Mouse (Mus musculus) hindbrain, embryonic 10.5 days (tissue): ENCODE results near the gene Man2c1. TPM values are rescaled to one million over a fixed set of nuclear protein-coding genes. Genes with fewer than 3 reads are reported as not detected.

ENCODE experiments used
- DNase-seq: peaks from one replicate; pipeline ENCODE4 v3.0.0-alpha.2; 2017; ENCODE audit warnings: low spot score
- H3K27ac ChIP-seq: fragments of 300-500 bp; sonication (generic); 2 replicates; pipeline ENCODE4 v1.5.1; 2016; ENCODE audit warnings: mild to moderate bottlenecking, moderate library complexity
- H3K27me3 ChIP-seq: fragments of 300-500 bp; sonication (generic); 2 replicates; pipeline ENCODE4 v1.6.1; 2016; ENCODE audit warnings: mild to moderate bottlenecking; ENCODE audit not compliant: poor library complexity, insufficient read depth, severe bottlenecking
- H3K36me3 ChIP-seq: fragments of 300-500 bp; sonication (generic); 2 replicates; pipeline ENCODE4 v1.6.1; 2016; ENCODE audit warnings: mild to moderate bottlenecking, moderate library complexity
- H3K4me1 ChIP-seq: fragments of 300-500 bp; sonication (generic); replicated peaks from 2 replicates; pipeline ENCODE4 v1.6.1; 2016; ENCODE audit warnings: mild to moderate bottlenecking
- H3K4me3 ChIP-seq: fragments of 300-500 bp; sonication (generic); 2 replicates; pipeline ENCODE4 v1.5.1; 2016; ENCODE audit warnings: mild to moderate bottlenecking, moderate library complexity
- H3K9me3 ChIP-seq: fragments of 300-500 bp; sonication (generic); 2 replicates; pipeline ENCODE4 v1.6.1; 2016; ENCODE audit warnings: mild to moderate bottlenecking, moderate library complexity
- WGBS: fragments of 180-500 bp; shearing (Covaris S2); methylation state at CpG from one replicate; pipeline ENCODE4 v1.1.7; 2016; 5-methylcytosine and 5-hydroxymethylcytosine counted together
- polyA plus RNA-seq: library from polyadenylated mRNA; unstranded; fragments of >200 nt; fragmentation: Nextera tagmentation; extraction: Ambion mirVana; gene quantifications from 2 replicates; pipeline ENCODE4 v1.2.1, GENCODE M21; 2016

Man2c1 gene
- 58.7 and 62.5 TPM in 2 replicates for polyA plus RNA-seq

DNA sequence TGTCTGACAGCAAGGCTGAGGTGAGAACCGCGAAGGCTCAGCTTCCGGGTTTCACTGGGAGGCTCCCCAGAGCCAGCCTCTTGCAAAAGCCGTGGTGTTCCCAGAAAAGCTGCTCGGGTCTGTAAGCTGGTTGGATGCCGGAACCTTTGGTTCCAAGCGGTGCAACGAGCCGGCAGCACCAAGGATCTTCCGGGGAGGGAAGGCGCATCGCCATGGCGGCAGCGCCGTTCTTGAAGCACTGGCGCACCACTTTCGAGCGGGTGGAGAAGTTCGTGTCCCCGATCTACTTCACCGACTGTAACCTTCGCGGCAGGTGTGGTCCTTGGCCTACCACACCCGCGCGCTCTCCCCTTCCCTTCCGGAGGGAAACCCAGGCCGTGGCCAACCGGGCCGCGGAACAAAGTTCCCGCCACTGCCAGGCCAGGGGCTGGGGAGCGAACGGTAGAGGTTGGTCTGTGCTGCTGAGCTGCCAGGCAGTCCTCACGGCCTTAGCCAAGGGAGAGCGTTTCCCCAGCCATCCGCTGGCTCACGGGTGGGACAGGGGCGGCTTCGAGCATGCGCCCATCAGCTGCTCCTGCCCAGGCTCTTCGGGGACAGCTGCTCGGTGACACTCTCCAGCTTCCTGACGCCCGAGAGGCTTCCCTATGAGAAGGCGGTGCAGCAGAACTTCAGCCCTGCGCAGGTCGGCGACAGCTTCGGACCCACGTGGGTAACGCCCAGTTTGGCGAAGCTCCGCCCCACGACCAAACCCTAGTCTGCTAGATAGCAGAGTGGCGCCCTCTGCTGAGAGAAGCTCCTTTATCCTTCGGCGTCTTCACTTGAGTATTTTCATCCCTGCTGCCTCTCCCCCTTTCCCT, at the start of gene Man2c1:
TSS of gene Man2c1 (plus strand) at position 114 of the 857 bp plus-strand sequence.
- H3K27ac ChIP-seq, result peak within 1 kb of the TSS; percentile 94
- H3K4me1 ChIP-seq, result peaks cover 17% of the 10 kb centered on the region
- H3K27me3 ChIP-seq, result no peaks in the 10 kb centered on the region
- peak within 1 kb of the TSS; percentile 72 for H3K4me3 ChIP-seq
- no peaks in the 10 kb centered on the region for H3K9me3 ChIP-seq
- H3K36me3 ChIP-seq, result peaks cover 55% of the 10 kb centered on the region
- under 1% methylated on average over 58 of the region's 58 CpGs for WGBS
- DNase-seq, result peak; percentile 92

DNA sequence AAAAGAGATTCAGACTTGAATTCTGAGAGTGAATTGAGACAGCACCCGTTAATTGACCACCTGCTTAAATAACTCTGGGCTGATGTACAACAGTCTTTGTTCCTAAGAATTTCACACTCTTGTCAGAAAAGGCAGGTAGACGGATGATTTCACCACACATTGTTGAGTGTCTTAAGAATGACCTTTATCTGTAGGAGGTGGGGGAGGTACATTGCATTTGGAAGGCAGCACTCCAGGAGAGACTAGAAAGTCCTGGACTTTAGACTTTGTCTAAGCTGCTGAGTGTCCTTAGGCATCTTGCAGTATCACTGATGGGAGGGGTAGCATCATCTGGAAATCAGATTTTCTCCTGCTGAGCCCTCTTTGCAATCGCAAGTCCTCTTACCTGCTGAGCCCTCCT, 48.3 kb upstream of the Man2c1 start:
- H3K4me3 ChIP-seq, result no peak overlapping the region
- no peak for DNase-seq
- peaks cover 10% of the 10 kb centered on the region for H3K4me1 ChIP-seq
- H3K27ac ChIP-seq, result no peak overlapping the region
- peaks cover 42% of the 10 kb centered on the region for H3K36me3 ChIP-seq
- H3K9me3 ChIP-seq, result no peaks in the 10 kb centered on the region
- H3K27me3 ChIP-seq, result no peaks in the 10 kb centered on the region
- 84% methylated on average over 3 of the region's 3 CpGs for WGBS

DNA sequence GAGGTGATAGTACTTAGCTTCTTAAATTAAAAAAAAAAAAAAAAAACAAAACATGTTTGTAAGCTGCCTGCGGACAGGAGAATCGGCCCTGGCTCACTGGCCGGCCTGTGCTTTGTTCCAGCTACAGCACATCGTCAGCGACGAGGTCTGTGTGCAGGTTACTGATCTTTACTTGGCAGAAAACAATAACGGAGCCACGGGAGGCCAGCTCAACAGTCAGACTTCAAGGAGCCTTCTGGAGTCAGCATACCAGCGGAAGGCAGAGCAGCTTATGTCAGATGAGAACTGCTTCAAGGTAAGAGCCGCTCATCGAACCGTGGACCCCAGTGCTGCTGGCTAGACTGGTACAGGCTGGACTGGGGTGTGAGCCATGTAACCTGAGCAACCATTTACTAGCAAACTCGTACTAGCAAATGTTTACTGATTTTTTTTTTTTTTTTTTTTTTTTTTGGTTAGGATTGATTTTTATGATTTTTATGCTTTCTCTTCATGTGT, 13.2 kb upstream of the Man2c1 start:
- WGBS, result 88% methylated on average over 13 of the region's 13 CpGs
- no peaks in the 10 kb centered on the region for H3K27me3 ChIP-seq
- no peaks in the 10 kb centered on the region for H3K9me3 ChIP-seq
- H3K4me1 ChIP-seq, result no peaks in the 10 kb centered on the region
- H3K4me3 ChIP-seq, result no peak overlapping the region
- DNase-seq, result no peak
- peaks cover 99% of the 10 kb centered on the region for H3K36me3 ChIP-seq
- no peak overlapping the region for H3K27ac ChIP-seq

DNA sequence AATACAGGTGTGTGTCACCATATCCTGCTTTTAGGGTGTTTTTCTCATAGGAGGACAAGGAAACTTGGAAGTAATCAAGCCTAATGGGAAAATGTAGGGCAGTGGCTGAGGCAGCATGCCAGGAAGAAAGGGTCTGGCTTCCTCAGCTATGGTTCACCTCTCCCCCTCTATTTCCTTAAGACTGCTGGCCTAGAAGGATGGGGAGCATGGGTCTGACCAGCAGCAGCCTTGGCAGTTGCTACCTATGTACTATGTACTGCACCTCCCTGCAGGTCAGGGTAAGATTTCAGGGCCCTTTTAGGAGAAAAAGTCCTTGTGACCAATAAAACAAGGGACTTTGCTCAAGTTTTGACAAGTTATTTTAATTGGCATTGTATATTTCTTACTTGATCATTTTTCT, 849 bp upstream of the Man2c1 start:
- Histone ChIP-seq H3K36me3 (peaks cover 55% of the 10 kb centered on the region), H3K27ac (no peak overlapping the region), H3K27me3 (no peaks in the 10 kb centered on the region), H3K9me3 (no peaks in the 10 kb centered on the region), H3K4me1 (peaks cover 17% of the 10 kb centered on the region), H3K4me3 (peak overlapping the region; percentile 72)
- no peak for DNase-seq

DNA sequence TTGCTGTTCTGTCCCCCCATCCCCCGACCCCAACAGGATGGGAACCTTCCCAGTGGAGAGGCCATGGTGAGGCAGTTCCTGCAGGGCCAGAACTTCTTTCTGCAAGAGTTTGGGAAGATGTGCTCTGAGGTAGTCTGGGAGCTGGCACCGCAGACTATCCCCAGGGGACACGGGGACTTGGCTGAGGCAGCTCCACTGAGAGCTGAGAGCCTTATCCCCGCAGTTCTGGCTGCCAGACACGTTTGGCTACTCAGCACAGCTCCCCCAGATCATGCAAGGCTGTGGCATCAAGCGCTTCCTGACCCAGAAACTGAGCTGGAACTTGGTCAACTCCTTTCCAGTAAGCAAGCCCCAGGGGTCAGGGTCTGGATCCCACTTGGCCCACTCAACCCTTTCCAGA, 6.8 kb downstream of the Man2c1 start:
- peaks cover 80% of the 10 kb centered on the region for H3K36me3 ChIP-seq
- WGBS, result 88% methylated on average over 6 of the region's 6 CpGs

DNA sequence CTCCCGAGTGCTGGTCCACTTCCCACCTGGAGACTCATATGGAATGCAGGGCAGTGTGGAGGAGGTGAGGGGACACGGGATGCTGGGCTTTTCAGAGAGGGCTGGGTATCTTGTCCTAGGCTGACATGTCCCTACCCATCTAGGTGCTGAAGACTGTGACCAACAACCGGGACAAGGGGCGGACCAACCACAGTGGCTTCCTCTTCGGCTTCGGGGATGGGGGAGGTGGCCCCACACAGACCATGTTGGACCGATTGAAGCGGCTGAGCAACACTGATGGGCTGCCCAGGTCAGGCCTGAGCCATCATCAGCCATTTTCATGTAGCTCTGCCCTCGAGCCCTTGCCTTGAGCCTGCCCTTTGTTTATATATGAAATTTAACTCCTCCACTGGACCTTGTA, 7.3 kb downstream of the Man2c1 start:
- no peak for DNase-seq
- H3K27me3 ChIP-seq, result no peaks in the 10 kb centered on the region
- peaks cover 85% of the 10 kb centered on the region for H3K36me3 ChIP-seq
- H3K9me3 ChIP-seq, result no peaks in the 10 kb centered on the region
- WGBS, result 88% methylated on average over 9 of the region's 9 CpGs
- H3K4me3 ChIP-seq, result no peak overlapping the region
- no peaks in the 10 kb centered on the region for H3K4me1 ChIP-seq
- H3K27ac ChIP-seq, result no peak overlapping the region

More for the DNA sequence above, 6.8 kb downstream of the Man2c1 start:
- DNase-seq, result no peak
- Histone ChIP-seq H3K4me3 (no peak overlapping the region), H3K27me3 (no peaks in the 10 kb centered on the region), H3K4me1 (no peaks in the 10 kb centered on the region), H3K9me3 (no peaks in the 10 kb centered on the region), H3K27ac (no peak overlapping the region)

DNA sequence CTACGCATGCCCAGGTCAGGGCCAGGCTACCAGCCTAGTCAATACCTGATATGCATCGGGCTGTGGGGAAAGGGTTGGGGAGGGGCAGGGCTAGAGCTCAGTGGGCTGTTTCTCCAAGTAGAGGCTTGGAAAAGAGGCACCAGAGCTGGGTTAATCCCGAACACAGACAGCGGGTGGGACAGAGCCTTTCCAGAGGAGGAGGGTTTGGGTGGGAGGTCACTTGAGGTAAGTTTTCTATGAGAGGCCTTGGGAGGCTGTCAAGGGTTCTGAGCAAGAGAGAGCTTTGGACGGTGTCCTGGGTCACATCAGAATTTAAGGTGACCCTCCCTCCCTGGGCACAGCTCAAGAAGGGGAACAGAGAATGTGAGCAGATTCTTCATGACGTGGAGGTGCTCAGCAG, 8.0 kb downstream of the Man2c1 start:
- no peaks in the 10 kb centered on the region for H3K9me3 ChIP-seq
- no peak overlapping the region for H3K4me3 ChIP-seq
- no peak overlapping the region for H3K27ac ChIP-seq
- H3K27me3 ChIP-seq, result no peaks in the 10 kb centered on the region
- no peak for DNase-seq
- H3K36me3 ChIP-seq, result peaks cover 93% of the 10 kb centered on the region
- no peaks in the 10 kb centered on the region for H3K4me1 ChIP-seq
- 93% methylated on average over 6 of the region's 6 CpGs for WGBS

DNA sequence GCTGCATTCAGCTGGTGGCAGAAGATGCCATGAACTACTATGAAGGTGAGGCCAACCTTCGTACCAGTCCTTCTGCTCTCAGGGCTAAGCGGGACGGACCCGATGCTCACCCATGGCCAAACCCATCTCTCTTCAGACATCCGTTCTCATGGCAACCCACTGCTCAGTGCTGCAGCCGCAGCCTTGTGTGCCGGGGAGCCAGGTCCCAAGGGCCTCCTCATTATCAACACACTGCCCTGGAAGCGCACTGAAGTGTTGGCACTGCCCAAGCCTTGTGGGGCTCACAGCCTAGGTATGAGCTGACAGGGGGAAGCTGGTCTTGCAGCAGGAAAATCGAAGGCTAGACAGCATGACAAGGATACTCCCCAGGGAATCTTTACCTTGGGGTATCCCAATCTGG, 8.6 kb downstream of the Man2c1 start:
- DNase-seq, result no peak
- WGBS, result 91% methylated on average over 9 of the region's 9 CpGs
- no peaks in the 10 kb centered on the region for H3K27me3 ChIP-seq
- no peaks in the 10 kb centered on the region for H3K4me1 ChIP-seq
- no peak overlapping the region for H3K4me3 ChIP-seq
- H3K27ac ChIP-seq, result no peak overlapping the region
- H3K9me3 ChIP-seq, result no peaks in the 10 kb centered on the region
- peaks cover 99% of the 10 kb centered on the region for H3K36me3 ChIP-seq

DNA sequence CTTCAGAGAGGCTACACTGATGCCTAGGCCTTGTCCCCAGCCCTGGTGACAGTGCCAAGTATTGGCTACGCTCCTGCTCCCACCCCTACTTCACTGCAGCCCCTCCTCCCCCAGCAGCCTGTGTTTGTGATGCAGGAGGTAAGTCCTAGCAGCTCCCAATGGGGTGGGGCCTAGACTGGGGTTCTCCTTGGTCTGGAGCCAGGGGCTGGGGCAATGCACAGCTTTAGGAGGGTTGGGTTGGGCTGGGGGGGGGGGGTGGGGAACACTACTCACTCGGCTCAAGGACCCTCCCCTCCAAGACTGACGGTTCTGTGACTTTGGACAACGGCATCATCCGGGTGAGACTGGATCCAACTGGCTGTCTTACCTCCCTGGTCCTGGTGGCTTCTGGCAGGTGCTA, 9.1 kb downstream of the Man2c1 start:
- H3K9me3 ChIP-seq, result no peaks in the 10 kb centered on the region
- H3K4me1 ChIP-seq, result no peaks in the 10 kb centered on the region
- H3K27me3 ChIP-seq, result no peaks in the 10 kb centered on the region
- H3K27ac ChIP-seq, result no peak overlapping the region
- WGBS, result 94% methylated on average over 5 of the region's 5 CpGs
- H3K36me3 ChIP-seq, result peaks cover 100% of the 10 kb centered on the region
- DNase-seq, result no peak
- no peak overlapping the region for H3K4me3 ChIP-seq

DNA sequence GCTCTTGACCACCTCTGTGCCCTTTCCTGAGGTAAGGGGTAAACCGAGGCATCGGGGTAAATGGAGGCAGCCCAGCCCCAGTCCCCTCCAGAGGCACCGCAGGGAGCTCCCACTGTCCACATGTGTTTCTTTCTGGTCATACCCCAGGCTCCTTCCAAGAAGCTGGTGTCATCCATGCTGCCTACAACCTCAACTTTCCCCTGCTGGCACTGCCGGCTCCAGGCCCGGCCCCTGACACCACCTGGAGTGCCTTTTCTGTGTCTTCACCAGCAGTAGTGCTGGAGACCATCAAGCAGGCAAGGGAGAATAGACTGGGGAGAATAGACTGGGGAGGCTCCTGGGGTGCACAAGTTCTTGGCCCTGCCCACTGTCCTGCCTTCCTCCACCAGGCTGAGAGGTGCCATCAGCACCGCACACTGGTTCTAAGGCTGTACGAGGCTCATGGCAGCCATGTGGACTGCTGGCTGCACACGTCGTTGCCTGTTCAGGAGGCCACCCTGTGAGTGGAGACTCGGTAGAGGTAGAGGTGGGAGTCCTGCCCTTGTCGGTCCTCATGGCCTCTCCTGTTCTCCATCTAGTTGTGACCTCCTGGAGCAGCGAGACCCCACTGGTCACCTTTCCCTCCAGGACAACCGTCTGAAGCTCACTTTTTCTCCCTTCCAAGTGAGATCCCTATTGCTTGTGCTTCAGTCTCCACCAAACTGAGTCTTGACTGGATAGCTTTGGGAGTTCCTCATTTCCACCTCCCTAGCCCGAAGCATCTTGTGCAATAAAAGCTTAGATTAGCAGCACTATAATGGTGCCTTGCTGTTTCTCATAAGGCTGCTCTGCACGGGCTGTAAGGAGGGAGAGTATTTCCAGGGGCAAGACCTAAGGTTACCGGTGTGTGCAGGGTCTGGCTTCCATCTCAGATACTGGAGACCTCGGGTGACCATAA, 11.2 kb downstream of the Man2c1 start:
- H3K9me3 ChIP-seq, result no peaks in the 10 kb centered on the region
- no peak overlapping the region for H3K4me3 ChIP-seq
- WGBS, result 92% methylated on average over 17 of the region's 17 CpGs
- H3K4me1 ChIP-seq, result peaks cover 7% of the 10 kb centered on the region
- DNase-seq, result no peak
- peaks cover 83% of the 10 kb centered on the region for H3K36me3 ChIP-seq
- no peak overlapping the region for H3K27ac ChIP-seq
- no peaks in the 10 kb centered on the region for H3K27me3 ChIP-seq

DNA sequence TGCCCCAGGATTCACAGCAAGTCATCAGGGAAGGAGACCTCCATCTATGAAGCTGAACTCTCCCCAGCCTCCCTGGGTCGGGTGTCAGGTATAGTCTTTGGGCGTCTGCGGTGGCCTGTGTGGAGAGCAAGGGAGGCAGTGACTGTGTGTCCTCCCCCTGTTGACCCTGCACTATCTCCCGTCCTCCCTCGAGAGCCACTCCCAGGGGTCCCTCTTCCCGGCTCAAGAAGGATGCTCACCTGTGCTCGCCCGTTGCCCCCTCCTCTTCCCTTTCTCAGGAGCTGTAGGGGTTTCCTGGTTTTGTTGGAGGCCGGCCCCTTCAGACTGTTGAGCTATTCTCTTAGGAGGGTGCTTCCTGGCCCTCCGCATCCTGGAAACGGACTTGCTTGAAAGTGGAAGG, 12.7 kb downstream of the Man2c1 start:
- no peak overlapping the region for H3K4me3 ChIP-seq
- H3K27ac ChIP-seq, result no peak overlapping the region
- DNase-seq, result no peak
- H3K4me1 ChIP-seq, result peaks cover 17% of the 10 kb centered on the region
- peaks cover 68% of the 10 kb centered on the region for H3K36me3 ChIP-seq
- no peaks in the 10 kb centered on the region for H3K27me3 ChIP-seq
- no peaks in the 10 kb centered on the region for H3K9me3 ChIP-seq
- 89% methylated on average over 11 of the region's 11 CpGs for WGBS

DNA sequence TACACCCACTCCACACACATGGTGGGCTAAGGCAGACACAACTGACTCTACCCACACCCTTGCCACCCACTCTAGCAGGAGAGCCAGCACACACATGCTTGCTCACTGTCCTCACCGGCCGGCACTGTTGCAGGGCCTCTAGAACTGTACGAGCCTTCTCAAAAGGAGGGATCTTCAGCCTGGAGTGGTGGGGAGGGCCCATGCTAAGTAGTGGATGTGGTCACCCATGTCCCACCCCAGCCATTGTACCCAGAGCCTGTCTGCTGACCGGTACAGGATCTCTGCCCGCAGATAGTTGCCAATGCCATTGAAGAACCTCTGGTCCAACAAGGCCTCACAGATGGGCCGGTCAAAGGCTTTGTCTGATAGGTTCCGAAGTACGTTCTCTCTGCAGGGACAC, 14.3 kb downstream of the Man2c1 start:
- DNase-seq, result no peak
- no peaks in the 10 kb centered on the region for H3K27me3 ChIP-seq
- no peaks in the 10 kb centered on the region for H3K9me3 ChIP-seq
- H3K36me3 ChIP-seq, result peaks cover 52% of the 10 kb centered on the region
- H3K27ac ChIP-seq, result no peak overlapping the region
- no peak overlapping the region for H3K4me3 ChIP-seq
- H3K4me1 ChIP-seq, result peaks cover 25% of the 10 kb centered on the region
- WGBS, result 94% methylated on average over 8 of the region's 8 CpGs
